ENCODE assay signal across 14 mouse cellular contexts in the genomic region with DNA sequence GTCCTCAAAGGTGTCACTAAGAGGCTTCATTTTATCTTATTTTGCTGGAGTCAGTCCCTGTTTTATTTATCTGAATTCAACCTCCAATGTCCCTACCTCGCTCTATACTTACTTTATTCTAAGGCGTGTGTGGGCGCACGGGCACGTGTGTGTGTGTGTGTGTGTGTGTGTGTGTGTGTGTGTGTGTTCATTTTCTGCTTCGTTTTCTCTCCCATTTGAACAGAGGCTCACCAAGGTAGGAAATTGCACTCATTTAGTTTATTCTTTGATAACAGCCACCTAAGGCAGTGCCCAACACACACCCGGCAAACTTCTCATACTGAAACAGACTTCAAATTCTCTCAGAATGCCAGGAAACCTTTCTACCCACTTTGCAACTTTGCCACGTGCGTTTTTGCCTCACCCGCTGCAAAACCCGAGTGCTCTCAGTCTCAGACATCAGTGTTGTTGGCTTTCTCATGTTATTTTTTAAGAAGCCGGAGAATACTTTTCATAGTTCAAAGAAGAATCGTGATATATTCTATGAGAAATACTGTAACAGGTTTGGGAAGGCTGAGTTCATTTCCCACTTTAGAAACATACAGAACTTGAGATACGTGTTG. TPM values are rescaled to one million over a fixed set of nuclear protein-coding genes. Genes with fewer than 3 reads are reported as not detected.
A peak's percentile ranks its signal among the peaks of the same experiment; 100 is the strongest.
DNase-seq lines count a peak whose midpoint lies in the region; ATAC-seq and TF ChIP-seq lines count a peak whose summit lies in the region.
"Had no signal": no experiment of that assay in that cellular context is flagged by ENCODE, and none has a peak within 500 bp of the region (broad histone marks: within the 10 kb centered on the region; RNA-seq: fewer than 3 reads in every experiment).

No protein-coding gene starts in this region.

- no peaks in the 10 kb centered on the region for H3K36me3 ChIP-seq in kidney, postnatal 0 days (ENCODE audit: insufficient read depth, low read length)
- H3K36me3 ChIP-seq in liver, embryonic 16.5 days (ENCODE audit: control insufficient read depth, insufficient read depth), result no peaks in the 10 kb centered on the region
- H3K36me3 ChIP-seq: embryonic facial prominence, embryonic 13.5 days; hindbrain, embryonic 10.5 days; limb, embryonic 15.5 days; midbrain, embryonic 15.5 days; neural tube, embryonic 15.5 days had no signal

- no peak for TF ChIP-seq CTCF in kidney, postnatal 0 days (IDR thresholded peaks at IDR 0.05; ENCODE audit: low read depth)

- no peaks in the 10 kb centered on the region for H3K4me1 ChIP-seq in kidney, postnatal 0 days (replicated peaks; ENCODE audit: insufficient read depth, low read length)
- peaks cover 2% of the 10 kb centered on the region; the same call in 1 of the 2 replicates for H3K4me1 ChIP-seq in liver, embryonic 16.5 days (ENCODE audit: control insufficient read depth, low read depth, low read length)
- H3K4me1 ChIP-seq: midbrain, embryonic 15.5 days; neural tube, embryonic 15.5 days had no signal

- peak overlapping the region; percentile 44; the same call in 1 of the 2 replicates for H3K4me3 ChIP-seq in kidney, postnatal 0 days (replicated peaks; ENCODE audit: low read depth, low read length)
- H3K4me3 ChIP-seq in liver, embryonic 16.5 days (ENCODE audit: low read depth, low read length), result no peak overlapping the region
- H3K4me3 ChIP-seq: midbrain, embryonic 15.5 days had no signal

- no peaks in the 10 kb centered on the region for H3K27me3 ChIP-seq in kidney, postnatal 0 days (ENCODE audit: insufficient read depth, low read length)
- no peaks in the 10 kb centered on the region for H3K27me3 ChIP-seq in liver, embryonic 16.5 days (ENCODE audit: control insufficient read depth, insufficient read depth, low read depth, low read length)
- H3K27me3 ChIP-seq: embryonic facial prominence, embryonic 13.5 days; limb, embryonic 15.5 days; midbrain, embryonic 15.5 days; neural tube, embryonic 15.5 days had no signal

- no peak for ATAC-seq in kidney, postnatal 0 days (replicated peaks; ENCODE audit: low FRiP score, low read depth)
- peak; percentile 2 for ATAC-seq in activated CD4-positive, CD25-positive, alpha-beta regulatory T cell, adult 4 months
- ATAC-seq in liver, embryonic 16.5 days (ENCODE audit: low read depth), result no peak

- peak overlapping the region; percentile 72 for H3K4me2 ChIP-seq in kidney, postnatal 0 days (ENCODE audit: low read length)
- 0 out of 2 replicates have a peak overlapping the region, but pooled peaks have one; percentile 53 for H3K4me2 ChIP-seq in liver, embryonic 16.5 days (ENCODE audit: low read depth, low read length)

- no peak overlapping the region for H3K27ac ChIP-seq in kidney, postnatal 0 days
- no peak overlapping the region for H3K27ac ChIP-seq in liver, embryonic 16.5 days (ENCODE audit: low read length)
- H3K27ac ChIP-seq: embryonic facial prominence, embryonic 13.5 days; limb, embryonic 15.5 days; midbrain, embryonic 15.5 days; neural tube, embryonic 15.5 days had no signal

- DNase-seq in kidney, postnatal 0 days (ENCODE audit: low spot score), result no peak
- DNase-seq in kidney, postnatal 25 days, result no peak
- DNase-seq in CD4-positive helper T cell, adult 2 months (ENCODE audit: low read depth, low spot score), result peak; percentile 56
- no peak for DNase-seq in urinary bladder, postnatal 36 days (ENCODE audit: low spot score in 2 of 2)
- DNase-seq in c-Kit-positive CD71-positive TER-119-positive erythroid progenitor cells, embryonic 14.5 days (ENCODE audit: low spot score), result no peak
- DNase-seq in kidney, adult 18-20 months, result no peak

- H3K9ac ChIP-seq in kidney, postnatal 0 days (ENCODE audit: low read depth, low read length), result no peak overlapping the region
- H3K9ac ChIP-seq in liver, embryonic 16.5 days (ENCODE audit: low read depth, low read length), result no peak overlapping the region
- H3K9ac ChIP-seq: forebrain, postnatal 0 days; midbrain, embryonic 15.5 days; neural tube, embryonic 15.5 days had no signal

- H3K9me3 ChIP-seq in kidney, postnatal 0 days (replicated peaks; ENCODE audit: low read length), result no peaks in the 10 kb centered on the region
- no peaks in the 10 kb centered on the region for H3K9me3 ChIP-seq in liver, embryonic 16.5 days (replicated peaks; ENCODE audit: control insufficient read depth, low read length)
- H3K9me3 ChIP-seq: embryonic facial prominence, embryonic 13.5 days; hindbrain, embryonic 10.5 days; limb, embryonic 15.5 days; midbrain, embryonic 15.5 days; neural tube, embryonic 15.5 days had no signal

- 87% methylated on average over 14 of the region's 14 CpGs for WGBS in kidney, postnatal 0 days
- WGBS in liver, embryonic 16.5 days (ENCODE audit: insufficient replicate concordance), result 66% methylated on average over 14 of the region's 14 CpGs

RNA-seq across cellular contexts. Expression of gene Gbp3, which starts 1.3 kb away (rescaled TPM):
- polyA plus RNA-seq in kidney, postnatal 0 days (2015; fragmentation: Nextera tagmentation; extraction: Ambion mirVana), result 6.7 and 11.3 TPM in 2 replicates
- 100 to 1,000 TPM in 1 of 2 experiments, 10 to 100 TPM in 1; 91.5 to 108 TPM for polyA plus RNA-seq in activated CD4-positive, CD25-positive, alpha-beta regulatory T cell, adult 4 months (2017; shearing (Covaris generic))
- 1.4 TPM in 2 replicates for polyA plus RNA-seq in liver, embryonic 16.5 days (2015; fragmentation: Nextera tagmentation; extraction: Ambion mirVana)

RNA-seq across cellular contexts. Expression of gene Gbp7, which starts 31.0 kb away (rescaled TPM):
- 6.0 and 7.1 TPM in 2 replicates for polyA plus RNA-seq in kidney, postnatal 0 days (2015; fragmentation: Nextera tagmentation; extraction: Ambion mirVana)
- polyA plus RNA-seq in activated CD4-positive, CD25-positive, alpha-beta regulatory T cell, adult 4 months (2017; shearing (Covaris generic)), result 100 to 1,000 TPM; 226 to 256 TPM
- 3.0 and 3.6 TPM in 2 replicates for polyA plus RNA-seq in liver, embryonic 16.5 days (2015; fragmentation: Nextera tagmentation; extraction: Ambion mirVana)

RNA-seq across cellular contexts. Expression of gene Gbp2b, which starts 33.5 kb away (rescaled TPM):
- polyA plus RNA-seq in kidney, postnatal 0 days (2015; fragmentation: Nextera tagmentation; extraction: Ambion mirVana), result 0.04 TPM in 1 of 2 replicates, not detected in the other
- 10 to 100 TPM; 18.4 to 57.3 TPM for polyA plus RNA-seq in activated CD4-positive, CD25-positive, alpha-beta regulatory T cell, adult 4 months (2017; shearing (Covaris generic))
- polyA plus RNA-seq in liver, embryonic 16.5 days (2015; fragmentation: Nextera tagmentation; extraction: Ambion mirVana), result not detected in 2 replicates
- polyA plus RNA-seq: embryonic facial prominence, embryonic 13.5 days; forebrain, postnatal 0 days; hindbrain, embryonic 10.5 days; limb, embryonic 15.5 days; midbrain, embryonic 15.5 days; neural tube, embryonic 15.5 days had no signal

RNA-seq across cellular contexts. Expression of gene Gbp2, which starts 59.3 kb away (rescaled TPM):
- polyA plus RNA-seq in kidney, postnatal 0 days (2015; fragmentation: Nextera tagmentation; extraction: Ambion mirVana), result 2.0 and 2.3 TPM in 2 replicates
- polyA plus RNA-seq in activated CD4-positive, CD25-positive, alpha-beta regulatory T cell, adult 4 months (2017; shearing (Covaris generic)), result 100 to 1,000 TPM; 109 to 135 TPM
- 2.1 and 2.7 TPM in 2 replicates for polyA plus RNA-seq in liver, embryonic 16.5 days (2015; fragmentation: Nextera tagmentation; extraction: Ambion mirVana)

Comparison
In these comparisons a context has a peak if more than half of its experiments do, and no peak if none do; other contexts are left out.
1. RNA of gene Gbp7, which starts 31.0 kb away (polyA plus RNA-seq): 226 to 256 TPM in activated CD4-positive, CD25-positive, alpha-beta regulatory T cell, adult 4 months; 6.0 to 7.1 TPM in kidney, postnatal 0 days and 3.0 to 3.6 TPM in liver, embryonic 16.5 days; every median in the first group is over 10 times any median in the second.
2. RNA of gene Gbp2b, which starts 33.5 kb away (polyA plus RNA-seq): 18.4 to 57.3 TPM in activated CD4-positive, CD25-positive, alpha-beta regulatory T cell, adult 4 months; 0.04 TPM in kidney, postnatal 0 days and not detected in liver, embryonic 16.5 days; every median in the first group is over 10 times any median in the second.